Mouse (Mus musculus) embryonic facial prominence, embryonic 14.5 days (tissue): ENCODE data around the gene S1pr5. TPM values are rescaled to one million over a fixed set of nuclear protein-coding genes. Genes with fewer than 3 reads are reported as not detected.
"Not testable (repeated sequence)": the region's sequence is repeated elsewhere in the genome, so short reads cannot be mapped to it uniquely, and the experiment has no call there.

ENCODE experiments used
- ATAC-seq: fragments of 200-750 bp; cut with Nextera tagmentation; 2 replicates; pipeline ENCODE4 v1.8.0; 2017; ENCODE audit warnings: low read depth, moderate number of reproducible peaks, moderate TSS enrichment
- DNase-seq: peaks from one replicate; pipeline ENCODE4 v3.0.0-alpha.2; 2015; ENCODE audit warnings: low spot score
- H3K27ac ChIP-seq: fragments of 300-500 bp; sonication (generic); replicated peaks from 2 replicates; pipeline ENCODE4 v1.5.1; 2014; ENCODE audit warnings: low read depth, mild to moderate bottlenecking, low read length, moderate library complexity
- H3K27me3 ChIP-seq: fragments of 300-500 bp; sonication (generic); replicated peaks from 2 replicates; pipeline ENCODE4 v1.6.1; 2014; ENCODE audit warnings: low read length; ENCODE audit not compliant: control insufficient read depth, insufficient read depth
- H3K36me3 ChIP-seq: fragments of 300-500 bp; sonication (generic); 2 replicates; pipeline ENCODE4 v1.6.1; 2014; ENCODE audit warnings: low read length, mixed read lengths; ENCODE audit not compliant: control insufficient read depth, insufficient read depth
- H3K4me1 ChIP-seq: fragments of 300-500 bp; sonication (generic); 2 replicates; pipeline ENCODE4 v1.6.1; 2014; ENCODE audit warnings: antibody characterized with exemption, low read length; ENCODE audit not compliant: control insufficient read depth, insufficient read depth
- H3K4me2 ChIP-seq: fragments of 300-500 bp; sonication (generic); 2 replicates; pipeline ENCODE4 v1.6.1; 2014; ENCODE audit warnings: low read depth, mild to moderate bottlenecking, low read length, moderate library complexity, mixed read lengths
- H3K4me3 ChIP-seq: fragments of 300-500 bp; sonication (generic); 2 replicates; pipeline ENCODE4 v1.5.1; 2014; ENCODE audit warnings: low read depth, mild to moderate bottlenecking, low read length
- H3K9ac ChIP-seq: fragments of 300-500 bp; sonication (generic); 2 replicates; pipeline ENCODE4 v1.6.1; 2014; ENCODE audit warnings: low read depth, mild to moderate bottlenecking, low read length, moderate library complexity, mixed read lengths
- H3K9me3 ChIP-seq: fragments of 300-500 bp; sonication (generic); 2 replicates; pipeline ENCODE4 v1.6.1; 2016; ENCODE audit warnings: low read length; ENCODE audit not compliant: control insufficient read depth
- WGBS: fragments of 180-500 bp; shearing (Covaris S2); extraction: QIAGEN DNeasy Blood & Tissue Kit; methylation state at CpG from one replicate; pipeline ENCODE4 v1.1.7; 2014; 5-methylcytosine and 5-hydroxymethylcytosine counted together
- polyA plus RNA-seq: library from polyadenylated mRNA; unstranded; fragments of >200 nt; fragmentation: Nextera tagmentation; extraction: Ambion mirVana; gene quantifications from 2 replicates; pipeline ENCODE4 v1.2.1, GENCODE M21; 2014

The S1pr5 gene
- polyA plus RNA-seq = 0.96 and 1.3 TPM in 2 replicates

DNA sequence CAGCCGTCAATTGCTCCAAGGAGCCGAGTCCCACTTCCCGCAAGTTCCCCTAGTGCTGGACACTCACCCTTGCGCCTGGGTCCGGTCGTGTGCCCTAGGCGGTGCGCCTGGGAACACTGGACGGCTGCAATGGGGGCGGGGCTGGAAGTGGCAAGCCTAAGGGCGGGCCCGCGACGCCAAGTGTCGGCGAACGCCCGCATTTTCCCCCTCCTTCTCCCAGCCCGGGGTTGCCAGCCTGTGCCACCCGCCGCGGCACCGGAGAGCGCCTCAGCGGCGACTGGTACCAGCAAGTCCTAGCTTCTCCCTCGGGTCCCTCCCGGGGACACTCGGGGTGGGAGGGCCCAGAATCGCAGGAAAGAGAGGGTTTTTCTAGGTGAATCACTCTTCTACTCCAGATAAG is at the start of gene S1pr5:
Gene S1pr5, minus strand, starts transcription at position 118 of the 400 bp plus-strand sequence.
- ATAC-seq (no peak), DNase-seq (no peak)
- 2% methylated on average over 18 of the region's 30 CpGs for WGBS
- Histone ChIP-seq H3K27me3 (peaks cover 75% of the 10 kb centered on the region), H3K27ac (no peak within 1 kb of the TSS), H3K9ac (0 out of 2 replicates have a peak within 1 kb of the TSS, but pooled peaks have one; percentile 20), H3K9me3 (no peaks in the 10 kb centered on the region), H3K36me3 (no peaks in the 10 kb centered on the region), H3K4me1 (peaks cover 13% of the 10 kb centered on the region), H3K4me2 (peak within 1 kb of the TSS; percentile 48), H3K4me3 (peak within 1 kb of the TSS; percentile 28)

GRCm38 (mm10) chr9:21292271-21292670 is 44.0 kb upstream of the S1pr5 start:
- Histone ChIP-seq H3K27me3 (no peaks in the 10 kb centered on the region), H3K4me3 (no peak overlapping the region), H3K9me3 (no peaks in the 10 kb centered on the region), H3K4me1 (peaks cover 15% of the 10 kb centered on the region), H3K4me2 (no peak overlapping the region), H3K27ac (no peak overlapping the region), H3K9ac (no peak overlapping the region), H3K36me3 (no peaks in the 10 kb centered on the region)
- no peak for DNase-seq
- WGBS = 88% methylated on average over 3 of the region's 3 CpGs
- no peak for ATAC-seq

DNA sequence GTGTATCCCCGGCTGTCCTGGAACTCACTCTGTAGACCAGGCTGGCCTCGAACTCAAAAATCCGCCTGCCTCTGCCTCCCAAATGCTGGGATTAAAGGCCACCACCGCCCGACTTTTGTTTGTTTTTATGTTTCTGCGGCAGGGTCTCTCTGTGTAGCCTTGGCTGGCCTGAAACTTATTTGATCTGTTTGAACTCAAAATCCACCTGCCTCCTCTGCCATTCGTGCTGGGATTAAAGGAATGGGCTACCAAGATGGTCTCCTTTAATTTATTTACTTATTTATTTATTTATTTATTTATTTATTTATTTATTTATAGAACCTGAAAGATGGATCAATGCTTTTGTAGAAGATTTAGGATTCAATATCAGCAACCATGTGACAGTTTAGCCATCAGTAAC is 43.6 kb upstream of the S1pr5 start:
- not testable (repeated sequence) for DNase-seq, H3K36me3 ChIP-seq, ATAC-seq, H3K27me3 ChIP-seq, H3K9me3 ChIP-seq
- peaks cover 18% of the 10 kb centered on the region for H3K4me1 ChIP-seq
- peak overlapping the region; percentile 36 for H3K9ac ChIP-seq
- H3K4me2 ChIP-seq = peak overlapping the region; percentile 55
- peak overlapping the region; percentile 81 for H3K4me3 ChIP-seq
- H3K27ac ChIP-seq = peak overlapping the region; percentile 77
- WGBS = 16% methylated on average over 7 of the region's 7 CpGs

GRCm38 (mm10) chr9:21291022-21291787 is 43.0 kb upstream of the S1pr5 start, which contains the start of gene Cdkn2d:
Gene Cdkn2d, minus strand, starts transcription at chr9:21291407.
- Histone ChIP-seq H3K36me3 (0 out of 2 replicates have a peak, but pooled peaks cover 4% of the 10 kb centered on the region), H3K4me2 (peak within 1 kb of the TSS; percentile 70)
- WGBS = 0% methylated on average over 46 of the region's 51 CpGs

GRCm38 (mm10) chr9:21290589-21290988 is 42.3 kb upstream of the S1pr5 start:
- H3K27ac ChIP-seq = peak overlapping the region; percentile 71
- H3K9ac ChIP-seq = peak overlapping the region; percentile 75
- H3K27me3 ChIP-seq = no peaks in the 10 kb centered on the region
- H3K4me3 ChIP-seq = peak overlapping the region; percentile 81
- ATAC-seq (no peak), DNase-seq (no peak)
- H3K9me3 ChIP-seq = no peaks in the 10 kb centered on the region
- peaks cover 23% of the 10 kb centered on the region for H3K4me1 ChIP-seq
- 0 out of 2 replicates have a peak, but pooled peaks cover 4% of the 10 kb centered on the region for H3K36me3 ChIP-seq
- 3% methylated on average over 15 of the region's 20 CpGs for WGBS
- peak overlapping the region; percentile 70 for H3K4me2 ChIP-seq

More at GRCm38 (mm10) chr9:21291022-21291787, 43.0 kb upstream of the S1pr5 start, which contains the start of gene Cdkn2d:
- H3K9me3 ChIP-seq = no peaks in the 10 kb centered on the region
- no peaks in the 10 kb centered on the region for H3K27me3 ChIP-seq
- H3K27ac ChIP-seq = peak within 1 kb of the TSS; percentile 77
- ATAC-seq = peak; percentile 97
- H3K4me1 ChIP-seq = peaks cover 23% of the 10 kb centered on the region
- peak within 1 kb of the TSS; percentile 81 for H3K4me3 ChIP-seq
- peak within 1 kb of the TSS; percentile 75 for H3K9ac ChIP-seq
- DNase-seq = peak; percentile 100

- no peak for ATAC-seq
- WGBS = 83% methylated on average over 2 of the region's 2 CpGs
- no peak overlapping the region for H3K27ac ChIP-seq
Observed at GRCm38 (mm10) chr9:21289337-21289671, 41.1 kb upstream of the S1pr5 start.

GRCm38 (mm10) chr9:21288404-21289336 is 40.4 kb upstream of the S1pr5 start:
- H3K4me2 ChIP-seq = peak overlapping the region; percentile 70
- H3K9ac ChIP-seq = peak overlapping the region; percentile 56
- H3K27ac ChIP-seq = peak overlapping the region; percentile 78
- peak overlapping the region; percentile 72 for H3K4me3 ChIP-seq
- H3K27me3 ChIP-seq = no peaks in the 10 kb centered on the region
- peak; percentile 58 for DNase-seq
- peaks cover 23% of the 10 kb centered on the region for H3K4me1 ChIP-seq
- no peaks in the 10 kb centered on the region for H3K9me3 ChIP-seq
- peaks cover 20% of the 10 kb centered on the region for H3K36me3 ChIP-seq
- ATAC-seq = no peak
- 76% methylated on average over 13 of the region's 13 CpGs for WGBS

More at GRCm38 (mm10) chr9:21289337-21289671, 41.1 kb upstream of the S1pr5 start:
- DNase-seq = no peak
- H3K4me2 ChIP-seq = peak overlapping the region; percentile 70
- peaks cover 23% of the 10 kb centered on the region for H3K4me1 ChIP-seq
- H3K9ac ChIP-seq = no peak overlapping the region
- H3K27me3 ChIP-seq = no peaks in the 10 kb centered on the region
- peak overlapping the region; percentile 81 for H3K4me3 ChIP-seq
- peaks cover 13% of the 10 kb centered on the region; the same call in 1 of the 2 replicates for H3K36me3 ChIP-seq
- no peaks in the 10 kb centered on the region for H3K9me3 ChIP-seq
